Mouse (Mus musculus) lung, postnatal 4 days (tissue): ENCODE results near the gene Anp32b.
A peak's percentile ranks its signal among the peaks of the same experiment; 100 is the strongest.

Experiments used
- DNase-seq, 2 experiments: peaks; one replicate each; pipeline ENCODE4 v3.0.0; 2021

Gene Anp32b

GRCm38 (mm10) chr4:46452855-46453719 lies 2.4 kb downstream of the Anp32b start:
- no peak for DNase-seq

DNA sequence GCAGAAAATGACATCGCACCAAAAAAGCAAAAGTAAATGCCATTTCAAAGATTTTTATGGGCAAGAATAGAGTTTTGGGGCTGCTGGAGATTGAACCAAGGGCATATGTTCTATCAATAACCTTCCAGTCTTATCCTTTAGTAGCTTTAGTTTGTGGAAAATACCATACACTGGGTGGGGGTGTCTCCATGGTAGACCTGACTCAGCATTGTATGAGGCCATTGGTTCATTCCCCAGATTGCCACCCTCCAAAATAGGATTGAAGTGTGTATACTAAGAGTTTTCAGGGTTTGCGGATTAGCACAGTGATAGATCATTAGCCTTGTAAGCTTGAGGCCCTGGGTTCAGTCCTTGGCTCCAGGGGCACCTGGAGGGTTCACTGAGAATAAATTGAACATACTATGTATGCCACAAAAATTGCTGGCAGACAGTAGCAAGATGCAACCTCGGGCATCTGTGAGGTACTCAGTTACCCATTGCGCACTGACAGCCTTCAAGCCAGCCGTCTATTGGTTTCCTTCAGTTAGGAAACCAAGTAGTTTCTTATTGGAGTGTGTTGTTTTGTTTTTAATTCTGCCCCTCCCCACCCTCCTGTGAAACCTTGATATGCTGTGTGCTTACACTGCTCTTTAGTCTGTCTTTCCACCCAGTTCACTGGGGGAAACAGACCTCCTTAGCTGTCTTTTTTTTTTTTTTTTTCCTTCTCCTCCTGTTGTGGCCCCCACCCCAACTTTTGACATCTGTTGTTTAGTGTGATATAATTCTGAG lies 3.6 kb downstream of the Anp32b start:
- DNase-seq = no peak

- no peak for DNase-seq
These were observed 6.1 kb downstream of the Anp32b start for GRCm38 (mm10) chr4:46456762-46457161.

DNA sequence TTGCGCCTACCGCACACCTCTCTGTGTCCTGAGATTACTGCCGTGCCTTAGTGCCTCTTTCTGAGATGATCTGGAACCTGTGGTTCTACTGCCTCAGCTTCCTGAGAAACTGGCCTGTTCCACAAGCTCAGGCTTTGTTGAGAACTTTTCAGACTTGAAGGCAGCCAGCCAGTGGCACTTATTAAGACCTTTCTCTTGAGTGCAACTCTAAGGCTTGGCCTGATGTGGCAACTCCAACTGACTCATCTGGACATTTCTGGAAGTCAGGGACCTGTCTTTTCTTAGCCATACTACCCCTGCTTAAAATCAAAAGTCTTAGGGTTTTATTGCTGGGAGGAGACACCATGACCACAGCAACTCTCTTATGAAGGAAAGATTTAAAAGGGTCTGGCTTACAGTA lies 6.5 kb downstream of the Anp32b start:
- no peak for DNase-seq

DNA sequence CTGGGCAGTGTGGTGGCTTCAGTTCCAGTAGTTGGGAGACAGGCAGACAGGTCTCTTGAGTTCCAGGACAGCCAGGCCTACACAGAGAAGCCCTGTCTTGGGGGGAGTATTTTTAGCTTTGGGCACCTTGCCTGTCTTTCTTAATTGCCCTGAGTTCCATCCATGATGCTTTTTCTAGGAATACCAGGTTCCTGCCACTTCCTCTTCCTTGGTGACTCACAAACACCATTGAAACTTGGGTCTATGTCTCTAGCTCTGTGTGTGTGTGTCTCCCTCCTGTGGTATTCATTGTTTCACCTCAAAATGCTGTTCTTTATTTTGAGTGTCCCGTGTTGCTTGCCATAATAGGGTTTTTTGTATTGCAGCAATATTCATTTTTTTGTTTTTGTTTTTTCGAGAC lies 7.7 kb downstream of the Anp32b start:
- no peak for DNase-seq

DNA sequence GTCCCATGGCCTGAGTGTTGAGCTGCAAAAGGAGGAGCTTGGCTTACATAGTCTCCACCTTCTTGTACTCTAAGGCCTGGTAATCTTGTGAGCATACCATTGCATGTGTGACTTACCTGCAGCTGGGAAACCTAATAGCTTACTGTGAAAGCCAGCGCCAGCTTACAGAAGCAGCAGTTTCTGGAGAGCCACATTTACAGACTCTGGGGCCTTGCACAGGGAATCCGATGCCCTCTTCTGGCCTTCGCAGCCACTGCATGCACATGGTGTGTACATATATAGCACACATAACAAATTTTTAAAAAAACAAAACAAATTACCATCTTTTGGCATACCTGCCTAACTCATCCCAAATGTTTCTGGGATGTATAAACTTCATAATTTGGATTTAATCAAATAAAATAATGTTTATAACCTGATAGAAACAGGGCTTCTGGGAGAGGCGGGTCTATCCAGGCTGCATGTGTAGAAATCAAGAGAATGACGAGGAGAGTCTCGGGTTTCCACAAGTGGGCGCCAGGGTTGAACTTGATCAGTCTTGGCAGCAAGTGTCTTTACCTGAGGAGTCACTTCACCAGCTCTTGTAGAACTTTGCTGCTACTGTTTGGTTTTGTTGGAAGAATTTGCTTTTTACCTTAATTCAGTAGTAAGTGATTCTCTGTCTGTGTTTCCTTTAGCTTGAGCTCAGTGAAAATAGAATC lies 12.6 kb downstream of the Anp32b start:
- DNase-seq = peak; percentile 50 to 66

GRCm38 (mm10) chr4:46465740-46466139 lies 15.0 kb downstream of the Anp32b start:
- no peak for DNase-seq

DNA sequence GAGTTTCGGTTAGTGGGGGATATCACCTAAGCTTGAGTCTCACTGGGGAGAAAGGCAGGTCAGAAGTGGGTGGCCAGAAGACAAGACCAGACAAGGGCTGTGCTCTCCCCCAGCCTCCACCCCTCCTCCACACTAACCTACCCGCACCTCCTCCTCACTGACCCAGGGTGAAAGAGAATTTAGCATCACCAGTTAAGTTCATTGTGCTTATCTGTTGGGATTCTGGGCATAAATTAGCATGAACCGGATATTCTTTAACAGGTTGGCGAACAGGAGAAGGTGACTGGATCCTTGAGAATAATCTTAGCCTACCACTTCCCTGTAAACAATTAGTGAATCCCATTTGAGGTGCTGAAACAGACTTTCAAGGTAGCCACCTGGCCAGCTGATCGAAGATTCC lies 24.4 kb downstream of the Anp32b start:
- no peak for DNase-seq

GRCm38 (mm10) chr4:46479081-46479480 lies 28.4 kb downstream of the Anp32b start:
- no peak for DNase-seq

DNA sequence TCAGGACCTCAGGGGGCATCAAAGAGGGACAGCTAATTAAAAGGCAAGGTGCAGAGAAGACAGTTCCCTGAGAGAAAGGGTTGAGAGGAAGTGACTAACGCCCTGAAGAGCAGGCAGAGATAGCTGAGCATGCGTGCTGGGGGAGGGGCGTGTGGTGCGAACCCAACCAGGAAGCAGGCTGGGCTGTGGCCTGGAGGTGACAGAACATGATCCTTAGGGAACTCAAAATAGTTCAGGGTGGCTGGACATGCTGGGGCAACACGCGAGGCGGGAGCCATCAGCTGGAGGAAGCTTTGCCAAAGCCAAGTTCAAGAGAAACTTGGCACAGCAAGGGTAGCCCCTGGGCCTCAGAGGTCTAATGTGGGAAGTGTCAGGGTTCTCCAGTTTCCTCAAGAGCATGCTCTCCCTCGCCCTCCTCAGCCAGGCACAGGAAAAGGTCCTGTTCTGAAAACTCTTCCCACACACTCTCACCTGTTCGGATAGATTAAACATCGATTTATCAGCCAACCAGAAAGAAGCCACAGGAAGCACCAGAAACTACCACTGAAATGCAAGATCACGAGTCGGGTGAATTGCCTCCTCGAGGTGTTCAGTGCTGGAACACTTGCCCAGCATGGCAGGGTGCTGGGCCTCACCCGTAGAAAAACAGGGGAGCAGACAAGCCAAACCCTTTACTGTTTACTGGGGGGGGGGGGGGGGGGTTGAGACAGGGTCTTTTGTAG lies 35.2 kb downstream of the Anp32b start:
- DNase-seq = peak; percentile 89 to 91

DNA sequence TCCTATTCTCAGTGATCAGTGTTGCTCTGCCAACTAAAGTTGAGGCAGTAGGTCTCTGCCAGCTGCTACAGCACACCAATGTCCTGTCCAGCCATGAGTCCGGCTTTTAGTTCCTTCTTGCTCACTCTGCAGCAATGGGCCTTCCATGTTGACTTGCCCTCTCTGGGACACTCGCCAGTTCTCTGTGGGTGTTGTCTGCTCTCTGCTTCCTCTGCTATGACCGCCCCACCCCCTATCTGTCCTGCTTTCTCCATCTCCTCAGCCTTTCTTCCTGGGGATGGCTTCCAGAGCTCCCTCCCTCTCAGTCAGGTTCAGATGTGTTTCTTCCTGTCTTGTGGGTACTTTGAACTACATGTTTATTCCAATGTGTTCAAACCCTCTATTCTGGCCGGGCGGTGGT lies 36.6 kb downstream of the Anp32b start:
- DNase-seq = peak; percentile 80 to 84

DNA sequence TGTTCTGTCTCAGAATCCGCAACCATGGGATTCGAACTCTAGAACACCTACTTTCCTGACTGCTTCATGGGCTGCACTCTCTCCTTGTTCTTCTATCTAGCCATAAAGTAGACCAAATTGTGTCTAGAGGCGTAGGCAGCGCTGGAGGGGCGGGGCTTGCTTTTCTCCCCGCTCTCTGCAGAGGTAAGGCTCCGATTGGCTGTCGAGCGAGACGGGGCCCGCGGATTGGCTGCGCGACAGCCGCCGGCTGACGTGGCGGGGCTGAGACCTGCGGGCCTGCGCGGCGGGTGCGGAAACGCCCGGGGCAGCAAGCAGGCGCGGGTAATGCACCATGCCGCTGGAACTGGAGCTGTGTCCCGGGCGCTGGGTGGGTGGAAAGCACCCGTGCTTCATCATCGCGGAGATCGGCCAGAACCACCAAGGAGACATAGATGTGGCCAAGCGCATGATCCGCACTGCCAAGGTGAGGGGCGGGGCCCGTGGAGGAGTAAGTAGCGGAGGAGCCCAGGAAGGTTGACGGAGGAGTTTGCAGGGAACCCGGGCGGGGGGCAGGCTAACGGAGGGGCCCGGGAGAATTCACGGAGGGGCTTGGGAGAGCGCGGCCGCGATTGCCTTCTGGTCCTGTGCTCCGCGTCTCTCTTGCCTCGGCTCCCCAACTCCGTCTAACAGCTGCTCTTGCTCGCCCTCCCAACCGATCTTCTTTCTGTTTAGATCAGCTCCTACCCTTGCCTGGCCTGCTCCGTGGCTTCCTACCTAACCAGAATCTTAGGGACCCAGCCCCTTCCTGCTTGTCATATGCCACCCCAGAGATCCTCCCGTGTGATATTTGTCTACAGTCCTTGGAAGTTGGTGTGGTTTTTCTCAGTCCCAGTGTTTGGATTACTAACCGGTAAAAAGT lies 38.6 kb downstream of the Anp32b start, which contains the start of gene Nans:
Gene Nans (plus strand): TSS at position 221 of the 898 bp plus-strand sequence.
- DNase-seq = peak; percentile 96 to 98

GRCm38 (mm10) chr4:46493071-46493470 lies 42.4 kb downstream of the Anp32b start:
- DNase-seq = no peak

- DNase-seq = no peak
These were observed 44.8 kb downstream of the Anp32b start for GRCm38 (mm10) chr4:46495543-46495942.

- DNase-seq = peak; percentile 38 to 85
These were observed 46.7 kb downstream of the Anp32b start for GRCm38 (mm10) chr4:46497286-46497892.

- no peak for DNase-seq
These were observed 47.8 kb downstream of the Anp32b start for GRCm38 (mm10) chr4:46498511-46498910.

GRCm38 (mm10) chr4:46498976-46499375 lies 48.3 kb downstream of the Anp32b start:
- DNase-seq = peak in 1 of 2 experiments; percentile 51

GRCm38 (mm10) chr4:46502606-46503502 lies 52.2 kb downstream of the Anp32b start:
- no peak for DNase-seq

- DNase-seq = no peak
These were observed 53.2 kb downstream of the Anp32b start for GRCm38 (mm10) chr4:46503881-46504280.
